Mouse (Mus musculus): ENCODE data around the gene Pfn3.

GRCm38 (mm10) chr13:55450511-55450980 is 35.5 kb upstream of the Pfn3 start:
- TF ChIP-seq CTCF (IDR thresholded peaks at IDR 0.05; ENCODE audit: low read depth), result no peak
- TF ChIP-seq EP300 (IDR thresholded peaks at IDR 0.05; ENCODE audit: low read depth), result no peak

Data from liver, embryonic 14.5 days (tissue).